Mouse (Mus musculus) stomach, embryonic 16.5 days (tissue): ENCODE data around the gene Usp9y. TPM values are rescaled to one million over a fixed set of nuclear protein-coding genes. Genes with fewer than 3 reads are reported as not detected.
A peak's percentile ranks its signal among the peaks of the same experiment; 100 is the strongest.

Experiments used
- ATAC-seq: fragments of 200-750 bp; cut with Nextera tagmentation; 2 replicates; pipeline ENCODE4 v1.8.0; 2017; ENCODE audit warnings: moderate number of reproducible peaks, moderate TSS enrichment; ENCODE audit not compliant: insufficient read depth, low FRiP score
- H3K27ac ChIP-seq: fragments of 300-500 bp; sonication (generic); 2 replicates; pipeline ENCODE4 v1.5.1; 2014; ENCODE audit warnings: low read length
- H3K27me3 ChIP-seq: fragments of 300-500 bp; sonication (generic); 2 replicates; pipeline ENCODE4 v1.6.1; 2014; ENCODE audit warnings: low read length, control low read depth, mixed read lengths; ENCODE audit not compliant: control insufficient read depth, insufficient read depth
- H3K36me3 ChIP-seq: fragments of 300-500 bp; sonication (generic); 2 replicates; pipeline ENCODE4 v1.6.1; 2014; ENCODE audit warnings: low read length; ENCODE audit not compliant: control insufficient read depth, insufficient read depth
- H3K4me1 ChIP-seq: fragments of 300-500 bp; sonication (generic); 2 replicates; pipeline ENCODE4 v1.6.1; 2014; ENCODE audit warnings: low read length, control low read depth, mixed read lengths; ENCODE audit not compliant: control insufficient read depth, insufficient read depth
- H3K4me2 ChIP-seq: fragments of 300-500 bp; sonication (generic); 2 replicates; pipeline ENCODE4 v1.6.1; 2014; ENCODE audit warnings: low read depth, low read length, mixed read lengths
- H3K4me3 ChIP-seq: fragments of 300-500 bp; sonication (generic); replicated peaks from 2 replicates; pipeline ENCODE4 v1.5.1; 2014; ENCODE audit warnings: mild to moderate bottlenecking, low read length
- H3K9ac ChIP-seq: fragments of 300-500 bp; sonication (generic); 2 replicates; pipeline ENCODE4 v1.6.1; 2014; ENCODE audit warnings: low read length
- H3K9me3 ChIP-seq: fragments of 300-500 bp; sonication (generic); replicated peaks from 2 replicates; pipeline ENCODE4 v1.6.1; 2016; ENCODE audit warnings: low read length, control low read depth; ENCODE audit not compliant: control insufficient read depth
- WGBS: fragments of 180-500 bp; shearing (Covaris S2); extraction: QIAGEN DNeasy Blood & Tissue Kit; methylation state at CpG from one replicate; pipeline ENCODE4 v1.1.7; 2014; 5-methylcytosine and 5-hydroxymethylcytosine counted together
- polyA plus RNA-seq: library from polyadenylated mRNA; unstranded; fragments of >200 nt; fragmentation: Nextera tagmentation; extraction: Ambion mirVana; gene quantifications from 2 replicates; pipeline ENCODE4 v1.2.1, GENCODE M21; 2015

Usp9y gene
- not detected in 2 replicates for polyA plus RNA-seq

DNA sequence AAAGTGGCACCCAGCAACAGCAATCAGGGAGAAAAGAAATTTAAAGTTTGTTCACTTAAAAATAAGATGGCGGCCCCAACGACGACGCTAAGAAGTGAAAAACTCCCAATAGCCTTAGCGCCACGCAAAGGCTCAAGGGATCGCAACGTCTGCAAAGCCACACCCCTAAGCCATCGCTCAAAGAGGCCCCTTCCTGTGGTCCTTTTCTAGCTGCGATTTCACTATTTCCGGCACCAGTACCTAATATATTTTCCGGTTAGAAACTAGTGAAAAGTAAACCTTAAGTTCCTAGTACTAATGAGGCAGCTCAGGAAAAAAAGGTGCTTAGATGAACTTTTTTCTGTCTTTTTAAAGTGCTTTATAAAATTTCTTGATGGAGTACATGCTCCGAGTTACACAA is at the start of gene Usp9y:
Gene Usp9y (minus strand): TSS at position 101 of the 400 bp plus-strand sequence.
- no peak within 1 kb of the TSS for H3K4me3 ChIP-seq
- no peaks in the 10 kb centered on the region for H3K4me1 ChIP-seq
- 91% methylated on average over 13 of the region's 13 CpGs for WGBS
- no peak within 1 kb of the TSS for H3K27ac ChIP-seq
- H3K27me3 ChIP-seq = no peaks in the 10 kb centered on the region
- no peak within 1 kb of the TSS for H3K9ac ChIP-seq
- no peaks in the 10 kb centered on the region for H3K9me3 ChIP-seq
- H3K4me2 ChIP-seq = no peak within 1 kb of the TSS
- no peak for ATAC-seq
- H3K36me3 ChIP-seq = no peaks in the 10 kb centered on the region

DNA sequence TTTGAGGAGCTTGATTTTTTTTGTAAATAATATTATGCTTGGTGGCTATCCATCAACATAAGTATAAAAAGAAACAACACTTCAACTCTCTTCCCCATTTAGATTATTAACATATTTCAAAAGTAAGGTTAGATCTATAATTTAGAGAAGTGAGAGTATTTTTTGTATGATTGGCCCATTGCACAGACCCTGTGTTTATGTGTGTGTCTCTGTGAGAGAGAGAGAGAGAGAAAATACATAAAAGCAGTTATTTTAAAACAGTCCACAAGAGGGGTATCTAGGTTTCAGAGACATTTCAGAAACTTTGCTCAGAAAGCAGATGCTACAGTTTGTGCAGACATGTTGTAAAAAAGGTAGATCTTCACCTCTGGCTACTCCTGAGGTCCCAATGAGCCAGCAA is 165.9 kb downstream of the Usp9y start:
- Histone ChIP-seq H3K27me3 (no peaks in the 10 kb centered on the region), H3K9ac (no peak overlapping the region), H3K4me3 (no peak overlapping the region), H3K4me2 (no peak overlapping the region), H3K27ac (no peak overlapping the region), H3K9me3 (no peaks in the 10 kb centered on the region), H3K36me3 (no peaks in the 10 kb centered on the region), H3K4me1 (no peaks in the 10 kb centered on the region)
- ATAC-seq = no peak

DNA sequence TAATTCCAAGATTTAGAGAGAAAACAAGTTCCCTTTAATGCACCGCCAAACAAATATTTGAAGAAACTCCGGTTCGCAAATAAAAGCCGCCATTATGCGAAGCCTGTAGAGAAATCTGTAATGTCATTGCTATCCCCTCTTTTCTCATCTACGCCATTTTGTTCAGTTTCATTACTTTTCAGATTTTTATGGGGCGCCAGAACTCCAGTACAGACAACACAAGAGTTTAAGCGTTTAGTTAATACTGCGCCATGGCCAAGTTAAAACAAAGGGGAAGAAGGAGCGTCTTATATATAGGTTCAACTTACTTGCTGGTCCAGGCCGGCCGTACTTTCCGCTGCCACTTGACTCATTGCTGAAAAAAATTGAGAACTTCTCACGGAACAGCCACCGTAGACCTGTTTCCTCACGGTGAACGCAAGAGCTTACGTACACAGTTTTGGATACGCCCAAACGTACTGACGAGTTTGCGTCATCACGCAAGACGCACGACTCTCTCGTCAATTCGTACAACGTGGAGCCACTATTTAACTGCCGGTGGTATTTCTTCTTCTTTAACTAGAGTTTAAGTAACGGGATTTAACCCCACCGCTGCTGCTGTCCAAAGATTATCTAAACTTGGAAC is 173.3 kb downstream of the Usp9y start, which contains the start of gene Ddx3y:
Gene Ddx3y (minus strand): TSS at position 459 of the 625 bp plus-strand sequence.
- 4% methylated on average over 31 of the region's 31 CpGs for WGBS
- peak within 1 kb of the TSS; percentile 54 for H3K9ac ChIP-seq
- H3K27me3 ChIP-seq = no peaks in the 10 kb centered on the region
- no peaks in the 10 kb centered on the region for H3K4me1 ChIP-seq
- H3K9me3 ChIP-seq = no peaks in the 10 kb centered on the region
- no peak for ATAC-seq
- H3K27ac ChIP-seq = peak within 1 kb of the TSS; percentile 73
- peak within 1 kb of the TSS; percentile 44 for H3K4me3 ChIP-seq
- no peaks in the 10 kb centered on the region for H3K36me3 ChIP-seq
- H3K4me2 ChIP-seq = peak within 1 kb of the TSS; percentile 27; the same call in 1 of the 2 replicates

DNA sequence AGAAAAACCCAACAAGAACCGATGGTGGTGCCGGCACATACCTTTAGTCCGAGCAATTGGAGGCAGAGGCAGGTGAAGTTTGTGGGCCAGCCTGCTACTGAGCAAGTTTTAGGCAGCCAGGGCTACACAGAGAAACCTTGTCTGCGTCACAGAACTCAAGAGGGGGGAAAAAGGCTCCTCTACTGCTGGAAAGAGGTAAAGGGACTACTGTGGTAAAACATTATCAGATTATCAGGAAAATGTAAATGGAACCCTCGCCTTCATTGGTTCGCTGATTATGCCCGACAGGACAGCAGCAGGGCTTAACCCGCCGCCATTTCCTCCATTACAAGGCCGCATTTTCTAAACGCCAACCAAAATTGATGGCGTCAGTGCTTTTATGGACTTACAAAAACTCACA is 173.8 kb downstream of the Usp9y start:
- Histone ChIP-seq H3K27ac (peak overlapping the region; percentile 73; the same call in 1 of the 2 replicates), H3K4me1 (no peaks in the 10 kb centered on the region), H3K4me3 (peak overlapping the region; percentile 44), H3K27me3 (no peaks in the 10 kb centered on the region), H3K9me3 (no peaks in the 10 kb centered on the region), H3K36me3 (no peaks in the 10 kb centered on the region), H3K4me2 (peak overlapping the region; percentile 27; the same call in 1 of the 2 replicates), H3K9ac (peak overlapping the region; percentile 35; the same call in 1 of the 2 replicates)
- 2% methylated on average over 12 of the region's 12 CpGs for WGBS
- ATAC-seq = no peak

Other genes starting within 250 kb of the Usp9y start
- gene Uty, start 214.0 kb downstream of the Usp9y start, polyA plus RNA-seq = 5.1 and 13.0 TPM in 2 replicates
- 12.3 and 29.5 TPM in 2 replicates for gene Ddx3y, start 173.2 kb downstream of the Usp9y start, polyA plus RNA-seq